Mouse (Mus musculus): ENCODE data around the gene Tmem245. TPM values are rescaled to one million over a fixed set of nuclear protein-coding genes. Genes with fewer than 3 reads are reported as not detected.

Gene Tmem245
- polyA plus RNA-seq, 1 experiment from 2014 or later: 12.8 TPM

DNA sequence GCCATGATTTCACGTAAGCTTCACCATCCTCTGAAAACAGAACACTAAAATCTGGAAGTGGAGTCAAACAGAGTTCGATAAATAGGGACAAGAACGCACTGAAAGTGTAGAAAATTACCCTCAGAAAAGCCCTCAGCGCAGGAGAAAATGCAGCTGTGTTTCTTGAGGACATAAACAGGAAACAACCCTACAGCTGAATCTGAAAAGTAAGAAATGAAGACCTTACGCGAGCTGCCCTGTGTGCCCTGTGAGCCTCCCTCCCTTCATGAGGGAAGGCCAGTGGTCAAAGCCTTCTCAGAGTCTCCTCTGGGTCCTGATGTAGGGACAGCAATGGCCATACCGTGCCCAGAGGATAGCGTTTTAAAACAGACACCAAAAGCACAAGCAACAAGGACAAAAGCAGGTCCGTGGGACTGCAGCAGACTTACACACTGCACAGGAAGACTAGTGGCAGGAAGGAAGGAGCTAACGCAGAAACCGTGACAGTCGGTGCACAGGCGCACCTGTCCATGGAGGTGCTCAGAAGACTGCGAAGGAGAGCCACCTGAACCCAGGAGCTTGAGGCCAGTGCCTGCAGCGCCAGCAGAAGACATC is 31.4 kb downstream of the Tmem245 start:
- no peaks in the 10 kb centered on the region for H3K4me1 ChIP-seq
- no peak overlapping the region for H3K27ac ChIP-seq
- H3K4me3 ChIP-seq (replicated peaks): no peak overlapping the region
- H3K4me2 ChIP-seq: no peak overlapping the region
- WGBS: 91% methylated on average over 15 of the region's 15 CpGs
- no peaks in the 10 kb centered on the region for H3K9me3 ChIP-seq
- no peak overlapping the region for H3K9ac ChIP-seq
- no peaks in the 10 kb centered on the region for H3K27me3 ChIP-seq
- H3K36me3 ChIP-seq (replicated peaks): peaks cover 45% of the 10 kb centered on the region
- no peak for ATAC-seq (ENCODE audit: low FRiP score)

DNA sequence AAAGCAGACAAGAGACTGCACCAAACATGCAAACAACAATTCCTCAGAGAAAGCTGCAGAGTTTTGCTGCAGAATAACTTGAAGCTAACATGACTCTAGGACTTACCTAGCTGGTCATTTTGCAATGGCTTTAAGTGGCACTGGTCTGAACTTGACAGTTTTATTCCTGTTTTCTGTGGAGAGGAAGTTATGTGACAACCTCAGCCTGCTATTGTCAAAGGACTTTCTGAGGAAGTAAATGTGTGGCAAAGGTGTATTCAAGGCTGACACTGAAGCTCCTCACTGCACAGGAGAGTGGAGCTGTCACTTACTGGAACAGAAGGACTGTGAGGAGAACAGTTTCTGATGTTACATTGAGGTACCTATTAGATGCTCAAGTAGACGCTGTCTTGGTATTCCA is 32.5 kb downstream of the Tmem245 start:
- 74% methylated on average over 1 of the region's 1 CpGs for WGBS
- H3K9ac ChIP-seq: no peak overlapping the region
- ATAC-seq (ENCODE audit: low FRiP score): no peak
- H3K36me3 ChIP-seq (replicated peaks): peaks cover 56% of the 10 kb centered on the region
- H3K27me3 ChIP-seq: no peaks in the 10 kb centered on the region
- no peak overlapping the region for H3K27ac ChIP-seq
- no peak overlapping the region for H3K4me3 ChIP-seq (replicated peaks)
- H3K4me2 ChIP-seq: no peak overlapping the region
- no peaks in the 10 kb centered on the region for H3K4me1 ChIP-seq
- H3K9me3 ChIP-seq: no peaks in the 10 kb centered on the region

DNA sequence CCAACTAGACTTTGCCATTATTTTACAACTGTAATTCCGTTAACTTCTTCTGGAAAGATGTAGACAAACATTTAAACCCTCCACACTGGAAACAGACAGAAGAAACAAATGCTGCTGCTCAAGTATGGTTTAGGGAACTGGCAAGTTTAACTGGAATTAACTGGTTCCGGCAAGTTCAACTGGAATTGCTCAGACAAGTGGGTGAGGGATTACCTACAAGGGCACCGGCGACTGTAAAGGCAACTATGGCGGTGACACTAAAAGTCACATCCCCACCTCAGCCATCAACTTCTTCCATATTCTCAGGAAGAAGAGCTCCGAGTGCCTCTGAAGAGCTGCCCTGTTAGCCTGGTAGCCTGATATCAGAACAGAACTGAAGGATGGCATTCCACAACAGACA is 32.9 kb downstream of the Tmem245 start:
- peaks cover 60% of the 10 kb centered on the region for H3K36me3 ChIP-seq (replicated peaks)
- H3K27ac ChIP-seq: no peak overlapping the region
- no peak for ATAC-seq (ENCODE audit: low FRiP score)
- H3K9me3 ChIP-seq: no peaks in the 10 kb centered on the region
- H3K4me3 ChIP-seq (replicated peaks): no peak overlapping the region
- H3K27me3 ChIP-seq: no peaks in the 10 kb centered on the region
- WGBS: 93% methylated on average over 6 of the region's 6 CpGs
- H3K9ac ChIP-seq: no peak overlapping the region
- no peak overlapping the region for H3K4me2 ChIP-seq
- no peaks in the 10 kb centered on the region for H3K4me1 ChIP-seq

DNA sequence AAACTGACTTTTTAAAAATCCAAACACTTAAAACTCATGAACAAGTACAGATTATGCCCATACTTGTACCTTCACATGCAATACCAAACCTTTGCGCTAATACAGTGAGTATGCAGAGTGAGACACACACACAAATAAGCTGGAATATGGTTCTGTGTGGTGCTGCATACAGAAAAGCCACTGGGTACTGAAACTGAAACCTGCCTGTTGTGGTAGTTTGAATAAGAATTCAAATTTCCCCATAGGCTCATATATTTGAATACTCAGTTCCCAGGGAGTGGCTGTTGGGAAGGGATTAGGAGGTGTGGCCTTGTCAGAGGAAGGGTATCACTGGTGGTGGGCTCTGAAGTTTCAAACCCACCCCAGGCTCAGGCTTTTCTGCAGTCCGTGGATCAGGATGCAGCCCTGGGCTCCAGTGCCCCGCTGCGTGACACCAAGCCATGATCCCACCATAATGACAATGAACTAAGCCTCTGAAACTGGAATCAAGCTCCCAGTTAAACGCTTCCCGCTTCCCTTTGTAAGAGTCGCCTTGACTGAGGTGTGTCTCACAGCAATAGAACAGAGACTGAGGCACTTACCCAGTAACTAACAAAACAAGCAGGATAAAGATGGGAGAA is 34.7 kb downstream of the Tmem245 start:
- no peaks in the 10 kb centered on the region for H3K4me1 ChIP-seq
- no peak overlapping the region for H3K27ac ChIP-seq
- H3K4me2 ChIP-seq: no peak overlapping the region
- WGBS: 85% methylated on average over 7 of the region's 7 CpGs
- ATAC-seq (ENCODE audit: low FRiP score): no peak
- peaks cover 62% of the 10 kb centered on the region for H3K36me3 ChIP-seq (replicated peaks)
- no peak overlapping the region for H3K9ac ChIP-seq
- H3K4me3 ChIP-seq (replicated peaks): no peak overlapping the region
- no peaks in the 10 kb centered on the region for H3K27me3 ChIP-seq
- no peaks in the 10 kb centered on the region for H3K9me3 ChIP-seq

DNA sequence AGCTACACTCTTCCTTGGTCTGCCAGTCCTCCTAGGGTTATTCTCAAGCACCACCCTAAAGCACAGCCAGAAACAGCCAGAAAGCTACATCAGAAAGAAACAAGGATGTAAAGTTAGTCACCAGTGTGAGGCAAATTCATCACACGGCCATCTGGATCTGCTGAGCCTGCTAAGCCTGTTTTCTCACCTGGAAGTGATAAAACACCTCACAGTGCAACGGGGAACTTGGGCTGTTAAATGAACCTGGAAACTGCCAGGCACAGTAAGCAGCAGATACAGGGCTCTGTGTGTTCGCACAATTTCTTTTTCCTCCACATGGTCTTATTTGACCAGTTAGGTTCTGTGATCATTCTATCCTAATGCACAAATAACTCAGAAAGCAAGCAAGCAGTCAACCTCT is 37.7 kb downstream of the Tmem245 start:
- no peaks in the 10 kb centered on the region for H3K4me1 ChIP-seq
- H3K27ac ChIP-seq: no peak overlapping the region
- 80% methylated on average over 3 of the region's 3 CpGs for WGBS
- H3K36me3 ChIP-seq (replicated peaks): peaks cover 57% of the 10 kb centered on the region
- no peak overlapping the region for H3K4me3 ChIP-seq (replicated peaks)
- H3K4me2 ChIP-seq: no peak overlapping the region
- no peaks in the 10 kb centered on the region for H3K27me3 ChIP-seq
- no peak for ATAC-seq (ENCODE audit: low FRiP score)
- H3K9me3 ChIP-seq: no peaks in the 10 kb centered on the region
- no peak overlapping the region for H3K9ac ChIP-seq

DNA sequence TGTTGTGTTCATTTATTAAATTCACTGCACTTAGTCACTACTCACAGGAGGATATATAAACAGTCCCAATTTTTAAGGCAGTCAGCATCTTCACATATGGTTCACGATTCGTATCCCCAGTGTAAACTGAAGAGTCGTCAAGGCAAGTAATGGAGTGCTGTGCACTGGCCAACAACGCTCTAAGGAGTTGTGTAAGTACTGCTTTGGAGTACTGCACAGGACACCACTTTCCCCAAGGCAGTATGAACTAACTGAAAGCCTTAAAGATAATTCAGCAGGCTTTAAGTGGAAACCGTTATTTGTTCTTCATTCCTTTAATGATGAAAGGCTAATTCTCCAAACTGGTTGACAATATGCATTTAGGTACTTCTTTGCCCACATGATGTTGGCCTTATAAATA is 39.6 kb downstream of the Tmem245 start:
- Histone ChIP-seq H3K4me2 (no peak overlapping the region), H3K9me3 (no peaks in the 10 kb centered on the region), H3K27me3 (no peaks in the 10 kb centered on the region), H3K9ac (no peak overlapping the region), H3K36me3 (replicated peaks) (peaks cover 58% of the 10 kb centered on the region), H3K4me3 (replicated peaks) (no peak overlapping the region), H3K4me1 (no peaks in the 10 kb centered on the region), H3K27ac (no peak overlapping the region)
- 92% methylated on average over 5 of the region's 5 CpGs for WGBS
- ATAC-seq (ENCODE audit: low FRiP score): no peak

DNA sequence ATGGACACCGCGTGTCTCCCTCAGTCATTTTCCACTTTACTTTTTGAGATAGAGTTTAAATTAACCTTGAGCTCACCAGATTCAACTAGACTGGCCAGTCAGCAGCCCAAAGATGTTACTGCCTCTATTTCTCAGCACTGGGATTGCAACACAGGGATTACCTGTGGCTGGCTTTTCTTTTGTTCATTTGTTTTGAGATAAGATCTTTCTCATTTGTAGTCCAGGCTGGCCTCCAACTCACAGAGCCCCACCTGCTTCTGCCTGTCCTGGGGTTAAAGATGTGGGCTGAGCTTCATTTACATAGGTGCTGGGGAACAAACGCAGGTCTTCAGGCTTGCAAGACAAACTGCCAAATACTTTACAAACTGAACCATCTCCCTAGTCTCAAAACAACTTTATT is 40.3 kb downstream of the Tmem245 start:
- no peak overlapping the region for H3K27ac ChIP-seq
- H3K27me3 ChIP-seq: no peaks in the 10 kb centered on the region
- H3K4me3 ChIP-seq (replicated peaks): no peak overlapping the region
- H3K9me3 ChIP-seq: no peaks in the 10 kb centered on the region
- no peak overlapping the region for H3K4me2 ChIP-seq
- H3K4me1 ChIP-seq: no peaks in the 10 kb centered on the region
- H3K9ac ChIP-seq: no peak overlapping the region
- peaks cover 59% of the 10 kb centered on the region for H3K36me3 ChIP-seq (replicated peaks)
- ATAC-seq (ENCODE audit: low FRiP score): no peak
- WGBS: 94% methylated on average over 3 of the region's 3 CpGs

DNA sequence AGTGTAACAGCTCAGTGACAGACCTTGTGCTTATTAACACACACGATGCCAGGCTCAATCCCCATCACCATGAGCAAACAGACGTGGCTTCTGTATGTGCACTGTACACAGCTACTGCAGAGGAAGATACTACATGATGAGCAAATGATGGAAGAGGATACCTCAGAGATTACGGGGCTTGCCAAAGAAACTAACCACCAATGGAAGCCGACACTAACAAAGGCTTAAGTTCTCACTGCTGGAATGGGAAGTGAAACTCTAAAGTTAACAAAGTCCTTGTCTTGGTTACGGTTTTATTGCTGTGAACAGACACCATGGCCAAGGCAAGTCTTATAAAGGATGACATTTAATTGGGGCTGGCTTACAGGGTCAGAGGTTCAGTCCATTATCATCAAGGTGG is 41.7 kb downstream of the Tmem245 start:
- no peak for ATAC-seq (ENCODE audit: low FRiP score)
- 92% methylated on average over 5 of the region's 5 CpGs for WGBS
- peaks cover 53% of the 10 kb centered on the region for H3K36me3 ChIP-seq (replicated peaks)
- H3K27me3 ChIP-seq: no peaks in the 10 kb centered on the region
- H3K27ac ChIP-seq: no peak overlapping the region
- no peak overlapping the region for H3K4me2 ChIP-seq
- no peak overlapping the region for H3K9ac ChIP-seq
- H3K4me1 ChIP-seq: no peaks in the 10 kb centered on the region
- no peaks in the 10 kb centered on the region for H3K9me3 ChIP-seq
- H3K4me3 ChIP-seq (replicated peaks): no peak overlapping the region

DNA sequence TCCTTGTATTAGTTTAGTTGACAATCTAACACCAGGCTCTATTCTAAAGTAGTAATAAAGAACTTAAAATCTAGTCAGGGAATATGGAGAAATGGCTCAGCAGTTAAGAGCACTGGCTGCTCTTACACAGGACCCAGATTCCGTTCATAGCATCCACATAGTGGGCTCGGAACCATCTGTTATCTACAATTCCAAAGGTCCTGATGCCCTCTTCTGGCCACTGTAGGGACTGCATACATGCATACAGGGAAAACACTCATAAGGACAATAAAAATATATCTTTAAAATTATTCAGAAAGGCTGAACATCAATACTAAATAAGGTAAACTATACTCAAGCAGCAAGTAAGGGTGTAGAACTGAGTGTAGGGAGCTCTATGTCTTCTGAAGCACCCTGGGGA is 45.6 kb downstream of the Tmem245 start:
- H3K27me3 ChIP-seq: no peaks in the 10 kb centered on the region
- no peaks in the 10 kb centered on the region for H3K9me3 ChIP-seq
- 93% methylated on average over 2 of the region's 2 CpGs for WGBS
- H3K4me1 ChIP-seq: no peaks in the 10 kb centered on the region
- H3K9ac ChIP-seq: no peak overlapping the region
- no peak overlapping the region for H3K27ac ChIP-seq
- peaks cover 59% of the 10 kb centered on the region for H3K36me3 ChIP-seq (replicated peaks)
- no peak for ATAC-seq (ENCODE audit: low FRiP score)
- no peak overlapping the region for H3K4me2 ChIP-seq
- H3K4me3 ChIP-seq (replicated peaks): no peak overlapping the region

DNA sequence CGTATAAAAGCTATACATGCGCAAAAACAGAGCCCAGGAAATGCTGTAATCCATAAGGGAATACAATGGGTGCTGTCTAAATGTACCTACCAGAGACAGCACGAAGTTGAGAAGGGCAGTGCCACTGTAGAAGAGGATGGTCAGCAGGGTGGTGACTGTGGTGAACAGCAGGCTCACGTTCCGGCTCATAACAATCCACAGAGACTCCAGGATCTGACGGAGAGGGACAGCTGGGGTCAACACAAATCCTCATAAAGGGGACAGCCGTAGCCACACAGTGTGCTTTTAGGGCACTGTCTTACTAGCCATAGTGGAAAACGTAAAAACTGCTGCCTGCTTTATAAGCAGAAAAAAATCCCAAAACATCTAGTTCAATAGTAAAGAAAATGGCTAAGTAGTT is 48.0 kb downstream of the Tmem245 start:
- no peaks in the 10 kb centered on the region for H3K9me3 ChIP-seq
- H3K27me3 ChIP-seq: no peaks in the 10 kb centered on the region
- no peak overlapping the region for H3K27ac ChIP-seq
- no peak overlapping the region for H3K4me2 ChIP-seq
- no peak overlapping the region for H3K4me3 ChIP-seq (replicated peaks)
- WGBS: 88% methylated on average over 8 of the region's 8 CpGs
- H3K4me1 ChIP-seq: no peaks in the 10 kb centered on the region
- peaks cover 61% of the 10 kb centered on the region for H3K36me3 ChIP-seq (replicated peaks)
- no peak for ATAC-seq (ENCODE audit: low FRiP score)
- H3K9ac ChIP-seq: no peak overlapping the region

DNA sequence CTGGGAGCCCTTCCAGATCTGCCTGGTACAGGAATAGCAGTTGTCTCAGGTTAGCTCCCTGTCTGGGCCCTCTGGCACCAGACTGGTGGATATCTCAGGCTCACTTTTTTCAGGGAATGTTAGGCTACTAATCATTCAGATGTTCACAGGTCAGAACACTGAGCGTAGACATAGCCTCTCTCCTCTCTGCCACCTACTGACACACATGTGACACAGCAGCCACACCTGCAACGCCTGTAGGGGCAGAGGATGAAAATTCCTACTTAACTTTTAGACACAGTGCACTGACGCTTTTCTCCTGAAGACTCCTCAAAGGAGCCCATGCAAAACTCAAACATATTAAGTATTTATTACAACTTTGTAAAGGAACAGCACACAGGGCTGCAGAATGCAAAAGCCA is 49.7 kb downstream of the Tmem245 start:
- no peaks in the 10 kb centered on the region for H3K27me3 ChIP-seq
- H3K36me3 ChIP-seq (replicated peaks): peaks cover 48% of the 10 kb centered on the region
- H3K4me3 ChIP-seq (replicated peaks): no peak overlapping the region
- H3K4me1 ChIP-seq: no peaks in the 10 kb centered on the region
- no peak overlapping the region for H3K27ac ChIP-seq
- no peak overlapping the region for H3K4me2 ChIP-seq
- 85% methylated on average over 3 of the region's 3 CpGs for WGBS
- ATAC-seq (ENCODE audit: low FRiP score): no peak
- H3K9me3 ChIP-seq: no peaks in the 10 kb centered on the region
- no peak overlapping the region for H3K9ac ChIP-seq

DNA sequence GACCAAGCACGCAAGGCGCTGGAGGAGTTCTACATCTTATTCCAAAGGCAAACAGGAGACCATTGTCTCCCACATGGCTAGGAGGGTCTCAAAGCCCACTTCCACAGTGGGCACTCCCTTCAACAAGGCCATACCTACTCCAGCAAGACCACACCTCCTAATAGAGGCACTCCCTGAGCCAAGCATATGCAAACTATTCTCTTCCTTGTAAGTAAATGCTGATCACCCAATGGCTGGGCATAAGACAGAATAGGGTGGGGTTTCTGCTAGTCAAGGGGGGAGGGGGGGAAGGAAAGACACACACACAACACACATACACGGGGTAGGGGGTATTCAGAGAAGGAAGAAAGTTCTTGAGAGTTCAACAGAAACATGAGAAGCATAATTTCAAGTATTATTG is 53.0 kb downstream of the Tmem245 start:
- Histone ChIP-seq H3K4me1 (no peaks in the 10 kb centered on the region), H3K27me3 (no peaks in the 10 kb centered on the region), H3K4me2 (no peak overlapping the region), H3K4me3 (replicated peaks) (no peak overlapping the region), H3K36me3 (replicated peaks) (peaks cover 45% of the 10 kb centered on the region), H3K27ac (no peak overlapping the region), H3K9me3 (no peaks in the 10 kb centered on the region), H3K9ac (no peak overlapping the region)
- WGBS: 91% methylated on average over 3 of the region's 3 CpGs
- no peak for ATAC-seq (ENCODE audit: low FRiP score)

DNA sequence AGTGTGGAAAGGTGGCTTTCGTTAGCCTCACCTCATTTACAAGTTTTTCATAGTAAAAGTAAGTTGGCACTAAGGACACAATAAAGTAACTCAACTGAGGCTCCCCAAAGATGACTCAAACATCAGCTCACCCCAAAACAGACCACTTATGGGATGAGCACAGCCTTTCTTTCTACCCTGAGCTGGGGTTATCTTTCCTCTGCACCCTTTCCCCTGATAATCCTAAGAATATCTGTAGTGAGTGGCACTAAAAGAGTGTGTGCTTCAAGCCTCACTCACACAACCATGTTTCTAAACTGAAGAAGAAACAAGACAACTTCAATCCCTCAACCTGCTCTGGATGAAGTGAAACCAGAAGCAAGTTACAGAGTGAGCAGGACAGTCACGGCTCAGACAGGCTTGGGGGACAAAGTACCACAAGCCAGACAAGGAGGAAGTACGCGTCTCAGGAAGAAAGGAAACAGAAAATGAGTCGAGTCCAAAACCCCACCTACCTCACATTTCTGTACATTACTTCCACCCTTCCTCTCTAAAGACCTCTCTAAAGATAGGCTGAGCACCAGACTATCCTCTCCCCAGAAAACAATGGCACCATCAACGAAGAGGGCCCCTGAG is 54.6 kb downstream of the Tmem245 start:
- Histone ChIP-seq H3K9me3 (no peaks in the 10 kb centered on the region), H3K27me3 (no peaks in the 10 kb centered on the region), H3K9ac (no peak overlapping the region), H3K4me1 (no peaks in the 10 kb centered on the region), H3K36me3 (replicated peaks) (peaks cover 41% of the 10 kb centered on the region), H3K27ac (no peak overlapping the region), H3K4me3 (replicated peaks) (no peak overlapping the region), H3K4me2 (no peak overlapping the region)
- 91% methylated on average over 6 of the region's 6 CpGs for WGBS
- ATAC-seq (ENCODE audit: low FRiP score): no peak

Data from forebrain, embryonic 12.5 days (tissue).